Mouse (Mus musculus) thymus, adult 18-20 months (tissue): ENCODE measurements around the gene Creb3l1.

Experiments used
- DNase-seq, 2 experiments: peaks; one replicate each; pipeline ENCODE4 v3.0.0; 2022; ENCODE audit warnings: mixed read lengths in 2 of 2

Gene Creb3l1

GRCm38 (mm10) chr2:92030554-92030953, 6.3 kb upstream of the Creb3l1 start:
- DNase-seq: no peak

GRCm38 (mm10) chr2:92029387-92030133, 5.3 kb upstream of the Creb3l1 start:
- no peak for DNase-seq

GRCm38 (mm10) chr2:92027811-92028590, 3.7 kb upstream of the Creb3l1 start:
- DNase-seq: no peak

- no peak for DNase-seq
Measured at GRCm38 (mm10) chr2:92025966-92026365, 1.7 kb upstream of the Creb3l1 start.

- DNase-seq: no peak
Measured at GRCm38 (mm10) chr2:92025202-92025601, 900 bp upstream of the Creb3l1 start.

- no peak for DNase-seq
Measured at GRCm38 (mm10) chr2:92023362-92024273, 684 bp downstream of the Creb3l1 start.

GRCm38 (mm10) chr2:92020676-92021265, 3.5 kb downstream of the Creb3l1 start:
- no peak for DNase-seq

GRCm38 (mm10) chr2:92017440-92017839, 6.9 kb downstream of the Creb3l1 start:
- DNase-seq: no peak

GRCm38 (mm10) chr2:92016981-92017380, 7.3 kb downstream of the Creb3l1 start:
- DNase-seq: no peak

GRCm38 (mm10) chr2:92014891-92015290, 9.4 kb downstream of the Creb3l1 start:
- DNase-seq: no peak

- no peak for DNase-seq
Measured at GRCm38 (mm10) chr2:92014248-92014647, 10.1 kb downstream of the Creb3l1 start.

- DNase-seq: no peak
Measured at GRCm38 (mm10) chr2:92012768-92013445, 11.4 kb downstream of the Creb3l1 start.

GRCm38 (mm10) chr2:92011424-92012353, 12.6 kb downstream of the Creb3l1 start:
- no peak for DNase-seq

- no peak for DNase-seq
Measured at GRCm38 (mm10) chr2:92008623-92009404, 15.5 kb downstream of the Creb3l1 start.

GRCm38 (mm10) chr2:92007933-92008622, 16.2 kb downstream of the Creb3l1 start:
- peak; percentile 94 to 95 for DNase-seq

- DNase-seq: no peak
Measured at GRCm38 (mm10) chr2:92006983-92007921, 17.1 kb downstream of the Creb3l1 start.

- DNase-seq: no peak
Measured at GRCm38 (mm10) chr2:92006491-92006890, 17.8 kb downstream of the Creb3l1 start.

GRCm38 (mm10) chr2:92004617-92005016, 19.7 kb downstream of the Creb3l1 start:
- no peak for DNase-seq
